Mouse (Mus musculus) megakaryocyte, embryonic 14.5 days (primary cell): Measurements from ENCODE around the gene Gm45337.

Experiments used
- FLI1 ChIP-seq: IDR thresholded peaks from 2 replicates; pipeline ENCODE4 v1.6.1; 2012; ENCODE audit warnings: low read length, inconsistent platforms, mixed read lengths
- GATA1 ChIP-seq: IDR thresholded peaks from 3 replicates; pipeline ENCODE4 v1.6.1; 2012; ENCODE audit warnings: mixed read lengths, low read length, inconsistent platforms, borderline replicate concordance

GRCm38 (mm10) chr7:142190289-142190688 is 45.9 kb upstream of the Gm45337 start, which contains the start of gene Gm10153:
- TF ChIP-seq GATA1 (no peak), FLI1 (no peak)
